Mouse (Mus musculus): ENCODE measurements around the gene Snx10. TPM values are rescaled to one million over a fixed set of nuclear protein-coding genes. Genes with fewer than 3 reads are reported as not detected.

The Snx10 gene
- polyA plus RNA-seq, 1 experiment from 2014 or later: 66.3 TPM

GRCm38 (mm10) chr6:51613661-51614060, 90.0 kb downstream of the Snx10 start:
- no peak overlapping the region for H3K27ac ChIP-seq
- WGBS (ENCODE audit: missing documents): 90% methylated on average over 10 of the region's 11 CpGs
- H3K4me3 ChIP-seq (ENCODE audit: inconsistent target): no peak overlapping the region
- H3K79me2 ChIP-seq (ENCODE audit: inconsistent target): no peaks in the 10 kb centered on the region
- no peaks in the 10 kb centered on the region for H3K36me3 ChIP-seq (ENCODE audit: inconsistent target)

- Histone ChIP-seq H3K27ac (no peak overlapping the region), H3K79me2 (ENCODE audit: inconsistent target) (no peaks in the 10 kb centered on the region), H3K4me3 (ENCODE audit: inconsistent target) (no peak overlapping the region), H3K36me3 (ENCODE audit: inconsistent target) (no peaks in the 10 kb centered on the region)
- 90% methylated on average over 5 of the region's 5 CpGs for WGBS (ENCODE audit: missing documents)
These were observed 103.1 kb downstream of the Snx10 start for GRCm38 (mm10) chr6:51626843-51627242.

GRCm38 (mm10) chr6:51629671-51630070, 106.0 kb downstream of the Snx10 start:
- Histone ChIP-seq H3K4me3 (ENCODE audit: inconsistent target) (no peak overlapping the region), H3K36me3 (ENCODE audit: inconsistent target) (no peaks in the 10 kb centered on the region), H3K27ac (no peak overlapping the region), H3K79me2 (ENCODE audit: inconsistent target) (no peaks in the 10 kb centered on the region)
- WGBS (ENCODE audit: missing documents): 32% methylated on average over 3 of the region's 3 CpGs

- Histone ChIP-seq H3K79me2 (ENCODE audit: inconsistent target) (no peaks in the 10 kb centered on the region), H3K4me3 (ENCODE audit: inconsistent target) (no peak overlapping the region), H3K36me3 (ENCODE audit: inconsistent target) (no peaks in the 10 kb centered on the region), H3K27ac (no peak overlapping the region)
- 57% methylated on average over 2 of the region's 2 CpGs for WGBS (ENCODE audit: missing documents)
These were observed 106.5 kb downstream of the Snx10 start for GRCm38 (mm10) chr6:51630184-51630583.

GRCm38 (mm10) chr6:51632928-51633662, 109.4 kb downstream of the Snx10 start:
- Histone ChIP-seq H3K79me2 (ENCODE audit: inconsistent target) (no peaks in the 10 kb centered on the region), H3K36me3 (ENCODE audit: inconsistent target) (no peaks in the 10 kb centered on the region), H3K4me3 (ENCODE audit: inconsistent target) (no peak overlapping the region), H3K27ac (no peak overlapping the region)
- 75% methylated on average over 4 of the region's 4 CpGs for WGBS (ENCODE audit: missing documents)

- no peak overlapping the region for H3K4me3 ChIP-seq (ENCODE audit: inconsistent target)
- H3K36me3 ChIP-seq (ENCODE audit: inconsistent target): no peaks in the 10 kb centered on the region
- 73% methylated on average over 3 of the region's 8 CpGs for WGBS (ENCODE audit: missing documents)
- H3K27ac ChIP-seq: no peak overlapping the region
- no peaks in the 10 kb centered on the region for H3K79me2 ChIP-seq (ENCODE audit: inconsistent target)
These were observed 110.1 kb downstream of the Snx10 start for GRCm38 (mm10) chr6:51633663-51634362.

- peak overlapping the region; percentile 2; the same call in 1 of the 2 replicates for H3K4me3 ChIP-seq (ENCODE audit: inconsistent target)
- H3K79me2 ChIP-seq (ENCODE audit: inconsistent target): no peaks in the 10 kb centered on the region
- H3K27ac ChIP-seq: peak overlapping the region; percentile 37
- no peaks in the 10 kb centered on the region for H3K36me3 ChIP-seq (ENCODE audit: inconsistent target)
- WGBS (ENCODE audit: missing documents): under 1% methylated on average over 11 of the region's 11 CpGs
These were observed 112.4 kb downstream of the Snx10 start for GRCm38 (mm10) chr6:51636019-51636568.

Other genes with a start within 250 kb of the Snx10 start
- not detected in 3 replicates for gene Nfe2l3, start 91.2 kb upstream of the Snx10 start, polyA plus RNA-seq (2018)
- 677 to 1,116 TPM (median 885 TPM) in 3 replicates for gene Hnrnpa2b1, start 54.0 kb upstream of the Snx10 start, polyA plus RNA-seq (2018)
- 53.6 to 103 TPM (median 58.2 TPM) in 3 replicates for gene Cbx3, start 53.5 kb upstream of the Snx10 start, polyA plus RNA-seq (2018)

Measured in macrophage (primary cell).